Mouse (Mus musculus) heart, embryonic 15.5 days (tissue): ENCODE data around the gene Sgip1. TPM values are rescaled to one million over a fixed set of nuclear protein-coding genes. Genes with fewer than 3 reads are reported as not detected.
A peak's percentile ranks its signal among the peaks of the same experiment; 100 is the strongest.

Experiments used
- ATAC-seq: fragments of 200-750 bp; cut with Nextera tagmentation; replicated peaks from 2 replicates; pipeline ENCODE4 v1.8.0; 2017; ENCODE audit warnings: low read depth, moderate TSS enrichment; ENCODE audit not compliant: insufficient number of reproducible peaks, insufficient read depth, low FRiP score
- H3K27ac ChIP-seq: fragments of 300-500 bp; sonication (generic); 2 replicates; pipeline ENCODE4 v1.5.1; 2015; ENCODE audit warnings: mild to moderate bottlenecking, inconsistent platforms
- H3K27me3 ChIP-seq: fragments of 300-500 bp; sonication (generic); 2 replicates; pipeline ENCODE4 v1.6.1; 2015; ENCODE audit warnings: inconsistent platforms
- H3K36me3 ChIP-seq: fragments of 300-500 bp; sonication (generic); 2 replicates; pipeline ENCODE4 v1.6.1; 2015; ENCODE audit warnings: mild to moderate bottlenecking, inconsistent platforms
- H3K4me1 ChIP-seq: fragments of 300-500 bp; sonication (generic); replicated peaks from 2 replicates; pipeline ENCODE4 v1.6.1; 2015; ENCODE audit warnings: inconsistent platforms
- H3K4me2 ChIP-seq: fragments of 300-500 bp; sonication (generic); 2 replicates; pipeline ENCODE4 v1.6.1; 2015; ENCODE audit warnings: inconsistent platforms, mild to moderate bottlenecking, moderate library complexity
- H3K4me3 ChIP-seq: fragments of 300-500 bp; sonication (generic); 2 replicates; pipeline ENCODE4 v1.5.1; 2015; ENCODE audit warnings: mild to moderate bottlenecking, inconsistent platforms
- H3K9ac ChIP-seq: fragments of 300-500 bp; sonication (generic); 2 replicates; pipeline ENCODE4 v1.6.1; 2015; ENCODE audit warnings: mild to moderate bottlenecking, inconsistent platforms
- H3K9me3 ChIP-seq: fragments of 300-500 bp; sonication (generic); replicated peaks from 2 replicates; pipeline ENCODE4 v1.6.1; 2016; ENCODE audit warnings: inconsistent platforms
- WGBS: fragments of 180-500 bp; shearing (Covaris S2); methylation state at CpG from one replicate; pipeline ENCODE4 v1.1.7; 2015; ENCODE audit warnings: mixed read lengths; 5-methylcytosine and 5-hydroxymethylcytosine counted together
- polyA plus RNA-seq: library from polyadenylated mRNA; unstranded; fragments of >200 nt; fragmentation: Nextera tagmentation; extraction: Ambion mirVana; gene quantifications from 2 replicates; pipeline ENCODE4 v1.2.1, GENCODE M21; 2015

Sgip1 gene
- polyA plus RNA-seq, 1 experiment from 2014 or later: 1.5 TPM

- WGBS: 57% methylated on average over 17 of the region's 17 CpGs
- no peak overlapping the region for H3K27ac ChIP-seq
- no peaks in the 10 kb centered on the region for H3K27me3 ChIP-seq
- 0 out of 2 replicates have a peak overlapping the region, but pooled peaks have one; percentile 8 for H3K4me3 ChIP-seq
- H3K9ac ChIP-seq: no peak overlapping the region
- H3K4me2 ChIP-seq: peak overlapping the region; percentile 45
- no peak for ATAC-seq
- H3K9me3 ChIP-seq: no peaks in the 10 kb centered on the region
- no peaks in the 10 kb centered on the region for H3K36me3 ChIP-seq
- peaks cover 4% of the 10 kb centered on the region; the same call in 1 of the 2 replicates for H3K4me1 ChIP-seq
These were observed 214.3 kb downstream of the Sgip1 start for GRCm38 (mm10) chr4:102955294-102955956.

DNA sequence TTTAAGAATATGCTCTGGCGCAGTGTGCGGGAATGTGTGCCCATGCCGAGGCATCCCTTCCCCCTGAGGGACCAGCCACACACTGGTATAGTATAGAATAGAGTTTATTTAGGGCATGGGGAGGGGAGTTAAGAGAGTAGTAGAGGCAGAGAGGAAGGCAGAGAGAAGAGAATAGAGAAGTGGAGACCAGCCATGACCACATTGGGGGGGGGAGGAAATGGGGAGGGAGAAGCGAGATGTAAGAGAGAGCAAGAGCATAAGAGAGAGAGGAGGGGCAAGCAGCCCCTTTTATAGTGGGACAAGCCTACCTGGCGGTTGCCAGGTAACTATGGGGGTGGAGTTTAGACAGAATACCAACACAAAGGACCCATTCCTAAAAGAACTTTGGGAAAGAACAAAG is 218.3 kb downstream of the Sgip1 start:
- peaks cover 4% of the 10 kb centered on the region; the same call in 1 of the 2 replicates for H3K4me1 ChIP-seq
- no peak overlapping the region for H3K4me3 ChIP-seq
- H3K9me3 ChIP-seq: no peaks in the 10 kb centered on the region
- H3K27ac ChIP-seq: no peak overlapping the region
- no peaks in the 10 kb centered on the region for H3K36me3 ChIP-seq
- no peaks in the 10 kb centered on the region for H3K27me3 ChIP-seq
- H3K9ac ChIP-seq: no peak overlapping the region
- no peak for ATAC-seq
- WGBS: 85% methylated on average over 5 of the region's 5 CpGs
- no peak overlapping the region for H3K4me2 ChIP-seq

DNA sequence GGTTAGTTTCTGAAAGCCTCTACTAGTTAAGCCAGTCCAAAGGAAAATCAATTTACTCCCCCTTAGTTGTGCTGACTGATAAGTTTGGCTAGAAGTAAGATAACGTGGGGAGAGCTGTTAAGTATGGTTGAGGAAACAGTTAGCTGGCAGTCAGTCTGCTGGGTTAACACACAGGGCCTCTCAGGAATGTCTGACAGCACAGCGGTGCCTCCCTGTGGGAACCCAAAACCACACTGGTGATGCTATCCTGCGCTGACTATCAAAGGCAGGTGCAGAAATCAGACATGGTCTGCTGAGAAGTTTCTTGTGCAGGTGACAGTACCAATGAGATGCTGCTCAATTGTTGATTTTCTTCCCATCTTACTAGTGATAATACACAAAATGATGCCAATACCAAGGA is 223.1 kb downstream of the Sgip1 start:
- ATAC-seq: no peak
- no peaks in the 10 kb centered on the region for H3K9me3 ChIP-seq
- H3K36me3 ChIP-seq: no peaks in the 10 kb centered on the region
- H3K9ac ChIP-seq: no peak overlapping the region
- H3K4me3 ChIP-seq: no peak overlapping the region
- no peaks in the 10 kb centered on the region for H3K27me3 ChIP-seq
- H3K27ac ChIP-seq: no peak overlapping the region
- H3K4me1 ChIP-seq: no peaks in the 10 kb centered on the region
- H3K4me2 ChIP-seq: no peak overlapping the region
- 34% methylated on average over 3 of the region's 3 CpGs for WGBS

DNA sequence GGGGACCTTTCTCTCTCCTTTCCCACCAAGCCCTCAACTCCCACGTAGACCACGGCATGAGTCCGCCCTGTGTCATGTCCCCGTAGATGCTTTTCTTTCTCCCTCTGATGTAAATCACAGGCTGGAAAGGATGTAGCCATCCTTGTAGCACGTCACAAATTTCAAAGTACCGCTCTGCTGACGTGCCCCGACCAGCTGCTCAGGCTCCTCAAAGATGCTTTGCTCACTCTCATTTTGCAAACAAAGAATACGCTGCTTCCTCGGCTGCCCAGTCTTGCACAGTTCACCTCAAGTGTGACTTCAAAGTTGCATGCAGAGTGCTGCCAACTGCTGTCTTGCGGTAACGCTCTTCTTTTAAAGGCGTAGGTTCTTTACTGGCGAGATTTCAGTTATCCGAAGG is 226.7 kb downstream of the Sgip1 start:
- H3K9me3 ChIP-seq: no peaks in the 10 kb centered on the region
- no peak overlapping the region for H3K27ac ChIP-seq
- no peaks in the 10 kb centered on the region for H3K36me3 ChIP-seq
- 83% methylated on average over 15 of the region's 15 CpGs for WGBS
- H3K4me1 ChIP-seq: no peaks in the 10 kb centered on the region
- ATAC-seq: no peak
- no peak overlapping the region for H3K4me2 ChIP-seq
- no peak overlapping the region for H3K9ac ChIP-seq
- no peak overlapping the region for H3K4me3 ChIP-seq
- no peaks in the 10 kb centered on the region for H3K27me3 ChIP-seq

- no peak overlapping the region for H3K4me3 ChIP-seq
- H3K9me3 ChIP-seq: no peaks in the 10 kb centered on the region
- H3K4me1 ChIP-seq: no peaks in the 10 kb centered on the region
- no peak overlapping the region for H3K27ac ChIP-seq
- WGBS: 92% methylated on average over 5 of the region's 5 CpGs
- no peaks in the 10 kb centered on the region for H3K36me3 ChIP-seq
- H3K4me2 ChIP-seq: no peak overlapping the region
- no peaks in the 10 kb centered on the region for H3K27me3 ChIP-seq
- no peak for ATAC-seq
- H3K9ac ChIP-seq: no peak overlapping the region
These were observed 228.5 kb downstream of the Sgip1 start for GRCm38 (mm10) chr4:102969599-102969998.

DNA sequence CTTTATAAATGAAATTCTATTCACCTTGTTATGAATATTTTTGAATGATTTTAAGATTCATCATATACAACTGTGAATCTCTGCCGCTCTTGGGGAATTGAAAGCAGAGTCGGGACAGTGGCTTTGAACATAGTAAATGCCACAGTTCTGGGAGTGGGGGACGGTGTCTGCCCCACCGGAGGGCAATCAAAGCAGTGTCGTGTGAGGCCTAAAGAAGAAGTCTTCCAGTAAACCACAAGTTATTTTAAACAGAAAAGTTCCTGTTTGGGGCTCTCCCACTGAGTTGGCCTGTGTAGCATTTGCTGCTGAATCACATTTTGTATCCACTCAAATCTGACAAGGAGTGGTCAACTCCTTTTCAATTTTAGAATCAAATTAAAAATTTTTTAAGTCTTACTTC is 230.1 kb downstream of the Sgip1 start:
- no peak overlapping the region for H3K4me3 ChIP-seq
- no peak overlapping the region for H3K27ac ChIP-seq
- H3K4me1 ChIP-seq: no peaks in the 10 kb centered on the region
- H3K9me3 ChIP-seq: no peaks in the 10 kb centered on the region
- no peaks in the 10 kb centered on the region for H3K36me3 ChIP-seq
- no peaks in the 10 kb centered on the region for H3K27me3 ChIP-seq
- no peak for ATAC-seq
- WGBS: 67% methylated on average over 5 of the region's 5 CpGs
- no peak overlapping the region for H3K9ac ChIP-seq
- no peak overlapping the region for H3K4me2 ChIP-seq

DNA sequence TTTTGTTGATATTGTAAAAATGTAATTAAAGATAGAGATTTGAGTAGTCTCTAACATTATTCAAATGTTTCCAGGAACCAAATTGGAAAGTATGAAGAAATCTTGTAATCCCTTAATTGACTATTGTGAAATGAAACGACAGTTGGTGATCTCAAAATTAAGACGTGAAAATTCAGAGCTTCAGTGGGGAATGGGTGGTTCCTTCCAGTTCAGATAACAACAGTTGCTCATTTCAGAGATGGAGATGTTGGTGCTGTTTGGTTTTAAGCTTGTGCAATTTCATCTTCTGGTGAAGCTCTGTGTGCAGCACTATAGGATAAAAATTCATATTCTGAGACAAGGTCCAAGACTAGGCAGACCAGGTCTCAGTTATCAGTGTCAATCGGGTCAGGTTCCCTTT is 231.0 kb downstream of the Sgip1 start:
- Histone ChIP-seq H3K4me1 (no peaks in the 10 kb centered on the region), H3K4me2 (no peak overlapping the region), H3K9ac (no peak overlapping the region), H3K27ac (no peak overlapping the region), H3K4me3 (no peak overlapping the region), H3K36me3 (no peaks in the 10 kb centered on the region), H3K9me3 (no peaks in the 10 kb centered on the region), H3K27me3 (peaks cover 5% of the 10 kb centered on the region; the same call in 1 of the 2 replicates)
- WGBS: 63% methylated on average over 3 of the region's 3 CpGs
- no peak for ATAC-seq

- H3K4me2 ChIP-seq: no peak overlapping the region
- H3K36me3 ChIP-seq: no peaks in the 10 kb centered on the region
- no peaks in the 10 kb centered on the region for H3K9me3 ChIP-seq
- peaks cover 9% of the 10 kb centered on the region for H3K4me1 ChIP-seq
- no peak overlapping the region for H3K4me3 ChIP-seq
- H3K9ac ChIP-seq: no peak overlapping the region
- 68% methylated on average over 5 of the region's 5 CpGs for WGBS
- no peak overlapping the region for H3K27ac ChIP-seq
- no peak for ATAC-seq
- H3K27me3 ChIP-seq: peaks cover 11% of the 10 kb centered on the region
These were observed 233.1 kb downstream of the Sgip1 start for GRCm38 (mm10) chr4:102974172-102974571.

- Histone ChIP-seq H3K9me3 (no peaks in the 10 kb centered on the region), H3K27me3 (peaks cover 11% of the 10 kb centered on the region), H3K9ac (no peak overlapping the region), H3K4me1 (peaks cover 10% of the 10 kb centered on the region), H3K4me2 (no peak overlapping the region), H3K27ac (no peak overlapping the region), H3K4me3 (no peak overlapping the region), H3K36me3 (no peaks in the 10 kb centered on the region)
- 62% methylated on average over 12 of the region's 12 CpGs for WGBS
- ATAC-seq: no peak
These were observed 235.5 kb downstream of the Sgip1 start for GRCm38 (mm10) chr4:102976290-102977275.

DNA sequence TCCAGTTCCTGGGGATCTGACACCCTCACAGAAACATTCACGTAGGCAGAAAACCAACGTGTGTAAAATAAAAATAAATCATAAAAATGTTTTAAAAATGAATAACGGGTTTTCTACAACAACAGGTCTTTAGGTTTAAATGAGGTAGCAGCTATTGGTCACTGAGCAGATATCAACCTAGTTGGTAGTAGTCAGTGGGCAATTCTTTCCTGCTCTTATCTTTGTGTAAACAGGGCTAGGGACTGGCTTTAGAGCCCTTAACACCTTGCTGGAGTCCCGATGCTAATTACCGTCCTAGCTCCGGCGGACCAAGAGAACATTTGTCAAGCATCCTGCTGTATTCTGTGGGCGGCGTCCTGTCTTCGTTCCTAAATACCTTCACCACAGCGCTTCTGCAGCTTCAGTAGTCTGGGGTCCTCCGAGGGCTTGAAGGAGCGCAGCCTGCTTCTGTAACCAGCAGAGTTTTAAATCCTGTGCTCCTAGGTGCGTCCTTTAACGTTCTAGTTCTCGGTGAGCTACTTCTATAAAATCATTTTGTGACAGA is 236.8 kb downstream of the Sgip1 start:
- Histone ChIP-seq H3K4me3 (0 out of 2 replicates have a peak overlapping the region, but pooled peaks have one; percentile 18), H3K9ac (no peak overlapping the region)
- WGBS: 11% methylated on average over 16 of the region's 16 CpGs

GRCm38 (mm10) chr4:102978440-102978839 is 237.3 kb downstream of the Sgip1 start, which contains the start of gene Tctex1d1:
Gene Tctex1d1 (plus strand): TSS chr4:102978606.
- Histone ChIP-seq H3K9me3 (no peaks in the 10 kb centered on the region), H3K4me3 (peak within 1 kb of the TSS; percentile 44), H3K4me1 (peaks cover 10% of the 10 kb centered on the region), H3K9ac (0 out of 2 replicates have a peak within 1 kb of the TSS, but pooled peaks have one; percentile 8), H3K27me3 (peaks cover 11% of the 10 kb centered on the region), H3K27ac (no peak within 1 kb of the TSS), H3K4me2 (peak within 1 kb of the TSS; percentile 81), H3K36me3 (no peaks in the 10 kb centered on the region)
- 0 out of 2 replicates have a peak, but pooled peaks have one; percentile 35 for ATAC-seq
- WGBS: 4% methylated on average over 13 of the region's 13 CpGs

More for the DNA sequence above, 236.8 kb downstream of the Sgip1 start:
- Histone ChIP-seq H3K27me3 (peaks cover 11% of the 10 kb centered on the region), H3K9me3 (no peaks in the 10 kb centered on the region), H3K36me3 (no peaks in the 10 kb centered on the region), H3K4me2 (peak overlapping the region; percentile 81), H3K27ac (no peak overlapping the region), H3K4me1 (peaks cover 10% of the 10 kb centered on the region)
- ATAC-seq: no peak
